Mouse (Mus musculus) intestine, embryonic 15.5 days (tissue): Measurements from ENCODE around the gene Gm5800. TPM values are rescaled to one million over a fixed set of nuclear protein-coding genes. Genes with fewer than 3 reads are reported as not detected.
"Not testable (repeated sequence)": the region's sequence is repeated elsewhere in the genome, so short reads cannot be mapped to it uniquely, and the experiment has no call there.

Source experiments
- ATAC-seq: fragments of 200-750 bp; cut with Nextera tagmentation; 2 replicates; pipeline ENCODE4 v1.8.0; 2017; ENCODE audit warnings: moderate TSS enrichment, moderate library complexity
- H3K27ac ChIP-seq: fragments of 300-500 bp; sonication (generic); 2 replicates; pipeline ENCODE4 v1.5.1; 2015; ENCODE audit warnings: mild to moderate bottlenecking, inconsistent platforms
- H3K27me3 ChIP-seq: fragments of 300-500 bp; sonication (generic); replicated peaks from 2 replicates; pipeline ENCODE4 v1.6.1; 2015; ENCODE audit warnings: inconsistent platforms
- H3K36me3 ChIP-seq: fragments of 300-500 bp; sonication (generic); 2 replicates; pipeline ENCODE4 v1.6.1; 2015; ENCODE audit warnings: inconsistent platforms
- H3K4me1 ChIP-seq: fragments of 300-500 bp; sonication (generic); replicated peaks from 2 replicates; pipeline ENCODE4 v1.6.1; 2015; ENCODE audit warnings: inconsistent platforms
- H3K4me2 ChIP-seq: fragments of 300-500 bp; sonication (generic); replicated peaks from 2 replicates; pipeline ENCODE4 v1.6.1; 2015; ENCODE audit warnings: mild to moderate bottlenecking, inconsistent platforms
- H3K4me3 ChIP-seq: fragments of 300-500 bp; sonication (generic); replicated peaks from 2 replicates; pipeline ENCODE4 v1.5.1; 2015; ENCODE audit warnings: inconsistent platforms
- H3K9ac ChIP-seq: fragments of 300-500 bp; sonication (generic); 2 replicates; pipeline ENCODE4 v1.6.1; 2015; ENCODE audit warnings: inconsistent platforms
- H3K9me3 ChIP-seq: fragments of 300-500 bp; sonication (generic); 2 replicates; pipeline ENCODE4 v1.6.1; 2016; ENCODE audit warnings: inconsistent platforms
- WGBS: fragments of 180-500 bp; shearing (Covaris S2); methylation state at CpG from one replicate; pipeline ENCODE4 v1.1.7; 2015; 5-methylcytosine and 5-hydroxymethylcytosine counted together
- polyA plus RNA-seq: library from polyadenylated mRNA; unstranded; fragments of >200 nt; fragmentation: Nextera tagmentation; extraction: Ambion mirVana; gene quantifications from 2 replicates; pipeline ENCODE4 v1.2.1, GENCODE M21; 2015

Gm5800 gene
- not detected in 2 replicates for polyA plus RNA-seq

- no peaks in the 10 kb centered on the region for H3K36me3 ChIP-seq
- no peak within 1 kb of the TSS for H3K4me2 ChIP-seq
- no peak for ATAC-seq
- 38% methylated on average over 1 of the region's 1 CpGs for WGBS
- no peak within 1 kb of the TSS for H3K27ac ChIP-seq
- no peaks in the 10 kb centered on the region for H3K9me3 ChIP-seq
- H3K4me1 ChIP-seq, result no peaks in the 10 kb centered on the region
- no peak within 1 kb of the TSS for H3K4me3 ChIP-seq
- H3K27me3 ChIP-seq, result no peaks in the 10 kb centered on the region
- H3K9ac ChIP-seq, result no peak within 1 kb of the TSS
Observed at GRCm38 (mm10) chr14:51717083-51717482, at the start of gene Gm5800. TSS of gene Gm5800 (minus strand) at chr14:51717183.

- no peak overlapping the region for H3K4me3 ChIP-seq
- no peak for ATAC-seq
- no peaks in the 10 kb centered on the region for H3K4me1 ChIP-seq
- H3K9me3 ChIP-seq, result no peaks in the 10 kb centered on the region
- no peak overlapping the region for H3K9ac ChIP-seq
- no peak overlapping the region for H3K4me2 ChIP-seq
- H3K36me3 ChIP-seq, result no peaks in the 10 kb centered on the region
- no peaks in the 10 kb centered on the region for H3K27me3 ChIP-seq
- H3K27ac ChIP-seq, result no peak overlapping the region
- 71% methylated on average over 2 of the region's 2 CpGs for WGBS
Observed at GRCm38 (mm10) chr14:51755944-51756343, 39.0 kb upstream of the Gm5800 start.

GRCm38 (mm10) chr14:51740347-51741170 lies 23.6 kb upstream of the Gm5800 start:
- Histone ChIP-seq H3K4me3 (peak overlapping the region; percentile 41), H3K9me3 (no peaks in the 10 kb centered on the region), H3K36me3 (no peaks in the 10 kb centered on the region), H3K27me3 (peaks cover 38% of the 10 kb centered on the region), H3K4me1 (peaks cover 9% of the 10 kb centered on the region; the same call in 1 of the 2 replicates), H3K27ac (no peak overlapping the region), H3K9ac (peak overlapping the region; percentile 30; the same call in 1 of the 2 replicates), H3K4me2 (peak overlapping the region; percentile 86)
- peak; percentile 55; the same call in 1 of the 2 replicates for ATAC-seq
- WGBS, result under 1% methylated on average over 42 of the region's 42 CpGs

GRCm38 (mm10) chr14:51739150-51739993 lies 22.4 kb upstream of the Gm5800 start:
- 3% methylated on average over 24 of the region's 24 CpGs for WGBS
- H3K4me3 ChIP-seq, result no peak overlapping the region
- no peak for ATAC-seq
- H3K4me2 ChIP-seq, result peak overlapping the region; percentile 86
- H3K9ac ChIP-seq, result no peak overlapping the region
- H3K4me1 ChIP-seq, result peaks cover 9% of the 10 kb centered on the region; the same call in 1 of the 2 replicates
- H3K27ac ChIP-seq, result no peak overlapping the region
- peaks cover 38% of the 10 kb centered on the region for H3K27me3 ChIP-seq
- H3K9me3 ChIP-seq, result no peaks in the 10 kb centered on the region
- H3K36me3 ChIP-seq, result no peaks in the 10 kb centered on the region

GRCm38 (mm10) chr14:51738411-51739149 lies 21.6 kb upstream of the Gm5800 start:
- 4% methylated on average over 29 of the region's 29 CpGs for WGBS
- Histone ChIP-seq H3K4me1 (peaks cover 9% of the 10 kb centered on the region; the same call in 1 of the 2 replicates), H3K27ac (no peak overlapping the region), H3K9ac (no peak overlapping the region), H3K4me2 (peak overlapping the region; percentile 40), H3K9me3 (no peaks in the 10 kb centered on the region), H3K27me3 (peaks cover 38% of the 10 kb centered on the region), H3K4me3 (no peak overlapping the region), H3K36me3 (no peaks in the 10 kb centered on the region)
- no peak for ATAC-seq

- Histone ChIP-seq H3K4me1 (peaks cover 9% of the 10 kb centered on the region; the same call in 1 of the 2 replicates), H3K36me3 (no peaks in the 10 kb centered on the region), H3K9ac (no peak overlapping the region), H3K9me3 (no peaks in the 10 kb centered on the region), H3K27ac (no peak overlapping the region), H3K4me3 (no peak overlapping the region), H3K27me3 (peaks cover 38% of the 10 kb centered on the region), H3K4me2 (no peak overlapping the region)
- ATAC-seq, result no peak
- WGBS, result 17% methylated on average over 12 of the region's 12 CpGs
Observed at GRCm38 (mm10) chr14:51737967-51738366, 21.0 kb upstream of the Gm5800 start.

- not testable (repeated sequence) for H3K27me3 ChIP-seq, H3K4me1 ChIP-seq, ATAC-seq, H3K9ac ChIP-seq, H3K36me3 ChIP-seq, H3K4me3 ChIP-seq, H3K9me3 ChIP-seq, H3K27ac ChIP-seq, H3K4me2 ChIP-seq
- WGBS, result 85% methylated on average over 2 of the region's 2 CpGs
Observed at GRCm38 (mm10) chr14:51695368-51695767, 21.6 kb downstream of the Gm5800 start, which contains the start of gene Gm17079. TSS of gene Gm17079 (minus strand) at chr14:51695468.

- ATAC-seq, result no peak
- no peaks in the 10 kb centered on the region for H3K9me3 ChIP-seq
- H3K27ac ChIP-seq, result no peak overlapping the region
- no peaks in the 10 kb centered on the region for H3K4me1 ChIP-seq
- 90% methylated on average over 5 of the region's 5 CpGs for WGBS
- H3K9ac ChIP-seq, result no peak overlapping the region
- no peak overlapping the region for H3K4me2 ChIP-seq
- H3K36me3 ChIP-seq, result no peaks in the 10 kb centered on the region
- H3K27me3 ChIP-seq, result no peaks in the 10 kb centered on the region
- no peak overlapping the region for H3K4me3 ChIP-seq
Observed at GRCm38 (mm10) chr14:51677269-51677668, 39.7 kb downstream of the Gm5800 start.

Other genes starting within 250 kb of the Gm5800 start
- not detected in 2 replicates for gene Gm5622, start 164.4 kb downstream of the Gm5800 start, polyA plus RNA-seq
- gene Gm17175, start 143.1 kb downstream of the Gm5800 start, polyA plus RNA-seq, result not detected in 2 replicates
- gene Gm17174, start 125.0 kb downstream of the Gm5800 start, polyA plus RNA-seq, result not detected in 2 replicates
- not detected in 2 replicates for gene Gm17078, start 105.9 kb downstream of the Gm5800 start, polyA plus RNA-seq
- not detected in 2 replicates for gene Gm4181, start 81.5 kb downstream of the Gm5800 start, polyA plus RNA-seq
- gene Gm17079, start 21.7 kb downstream of the Gm5800 start, polyA plus RNA-seq, result not detected in 2 replicates
- gene Ang4, start 56.4 kb upstream of the Gm5800 start, polyA plus RNA-seq, result 2.9 and 3.5 TPM in 2 replicates
- gene AY358078, start 82.9 kb upstream of the Gm5800 start, polyA plus RNA-seq, result not detected in 2 replicates
- 0.35 TPM in 1 of 2 replicates, not detected in the other for gene Ear6, start 136.5 kb upstream of the Gm5800 start, polyA plus RNA-seq
- 45.4 and 45.5 TPM in 2 replicates for gene Mettl17, start 167.7 kb upstream of the Gm5800 start, polyA plus RNA-seq
- gene Slc39a2, start 175.7 kb upstream of the Gm5800 start, polyA plus RNA-seq, result 0.96 and 1.0 TPM in 2 replicates
- gene Ndrg2, start 197.0 kb upstream of the Gm5800 start, polyA plus RNA-seq, result 52.2 and 60.1 TPM in 2 replicates
- gene Tppp2, start 201.2 kb upstream of the Gm5800 start, polyA plus RNA-seq, result not detected in 2 replicates
- gene Rnase13, start 205.6 kb upstream of the Gm5800 start, polyA plus RNA-seq, result not detected in 2 replicates